15 mouse cellular contexts compared by ENCODE assay signal in genomic region chr12:75504991-75505650, GRCm38 (mm10).
"Had no signal": no experiment of that assay in that cellular context is flagged by ENCODE, and none has a peak within 500 bp of the region (broad histone marks: within the 10 kb centered on the region; RNA-seq: fewer than 3 reads in every experiment).

No protein-coding gene starts in this region.

- H3K27me3 ChIP-seq: kidney, embryonic 15.5 days; limb, embryonic 15.5 days; lung, embryonic 15.5 days; midbrain, embryonic 12.5 days; neural tube, embryonic 13.5 days had no signal

- DNase-seq: kidney, adult 18-20 months; kidney, postnatal 25 days; lung, postnatal 14 days; retina, postnatal 1 day; right cerebral cortex, postnatal 4 days; spleen, adult 18-20 months; thymus, adult 18-20 months; thymus, postnatal 25 days had no signal

- H3K4me1 ChIP-seq: kidney, embryonic 15.5 days; limb, embryonic 15.5 days; midbrain, embryonic 12.5 days had no signal

- H3K9me3 ChIP-seq: kidney, embryonic 15.5 days; limb, embryonic 15.5 days; lung, embryonic 15.5 days; midbrain, embryonic 12.5 days; neural tube, embryonic 13.5 days had no signal

- H3K9ac ChIP-seq: kidney, embryonic 15.5 days; limb, embryonic 15.5 days; lung, embryonic 15.5 days; midbrain, embryonic 12.5 days; neural tube, embryonic 13.5 days had no signal

- H3K27ac ChIP-seq: kidney, embryonic 15.5 days; limb, embryonic 15.5 days; lung, embryonic 15.5 days; macrophage; midbrain, embryonic 12.5 days; neural tube, embryonic 13.5 days had no signal

- H3K4me3 ChIP-seq: kidney, embryonic 15.5 days; limb, embryonic 15.5 days; lung, embryonic 15.5 days; midbrain, embryonic 12.5 days; neural tube, embryonic 13.5 days had no signal

- H3K4me2 ChIP-seq: kidney, embryonic 15.5 days; limb, embryonic 15.5 days; lung, embryonic 15.5 days; midbrain, embryonic 12.5 days; neural tube, embryonic 13.5 days had no signal

- ATAC-seq: midbrain, embryonic 16.5 days had no signal

- H3K36me3 ChIP-seq: lung, embryonic 15.5 days; neural tube, embryonic 13.5 days had no signal
